Mouse (Mus musculus) ES-Bruce4 (cell line): Measurements from ENCODE around the gene Tmub2.

Experiments used
- CTCF ChIP-seq: IDR thresholded peaks from one replicate; pipeline ENCODE4 v1.8.1; 2011; ENCODE audit warnings: low read depth, low read length
- EP300 ChIP-seq: IDR thresholded peaks from 2 replicates; pipeline ENCODE4 v1.6.1; 2011; ENCODE audit warnings: low read depth, low read length; ENCODE audit not compliant: insufficient read depth
- POLR2A ChIP-seq: IDR thresholded peaks from one replicate; pipeline ENCODE4 v1.8.1; 2011; ENCODE audit warnings: low read length; ENCODE audit not compliant: insufficient read depth

DNA sequence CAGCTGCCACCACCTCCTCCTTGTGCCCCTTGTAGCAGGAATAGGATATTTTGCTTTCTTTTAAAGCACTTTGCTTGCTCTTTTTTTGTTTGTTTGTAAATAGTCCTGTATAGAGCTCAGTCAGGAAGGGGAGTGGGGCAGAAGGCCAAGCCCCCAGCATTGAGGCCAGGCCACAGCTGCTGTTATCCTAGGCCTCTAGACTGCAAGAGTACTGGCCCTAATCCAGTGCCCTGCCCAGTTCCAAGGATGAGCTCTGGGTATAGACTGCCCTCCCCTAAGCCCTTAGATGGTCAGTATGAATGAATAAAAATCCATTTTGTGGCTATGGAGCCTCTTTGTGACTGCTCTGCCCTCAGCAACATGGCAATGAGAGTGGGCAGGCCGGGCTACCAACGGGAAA, 4.2 kb downstream of the Tmub2 start:
- TF ChIP-seq CTCF (no peak), EP300 (no peak), POLR2A (no peak)
